Mouse (Mus musculus): ENCODE measurements around the gene Adrb1. TPM values are rescaled to one million over a fixed set of nuclear protein-coding genes. Genes with fewer than 3 reads are reported as not detected.

Gene Adrb1
- polyA plus RNA-seq (2012; rRNA removed) = 1.5 and 1.8 TPM in 2 replicates

GRCm38 (mm10) chr19:56721387-56722211 is at the start of gene Adrb1:
Gene Adrb1 (plus strand): TSS chr19:56722199.

Other genes starting within 250 kb of the Adrb1 start
- 10.7 TPM in 2 replicates for gene Dclre1a, start 174.0 kb upstream of the Adrb1 start, polyA plus RNA-seq (2012; rRNA removed)
- gene Nhlrc2, start 173.9 kb upstream of the Adrb1 start, polyA plus RNA-seq (2012; rRNA removed) = 12.1 and 13.2 TPM in 2 replicates
- 16.5 and 17.7 TPM in 2 replicates for gene Ccdc186, start 100.0 kb downstream of the Adrb1 start, polyA plus RNA-seq (2012; rRNA removed)
- 0.59 and 1.3 TPM in 2 replicates for gene Tdrd1, start 104.0 kb downstream of the Adrb1 start, polyA plus RNA-seq (2012; rRNA removed)
- gene Vwa2, start 152.1 kb downstream of the Adrb1 start, polyA plus RNA-seq (2012; rRNA removed) = 0.72 and 2.5 TPM in 2 replicates

All from central nervous system, embryonic 14 days (tissue).